Mouse (Mus musculus) splenic B cell, adult 2 months (primary cell): ENCODE data around the gene Cables2.

ENCODE experiments used
- DNase-seq: peaks from one replicate; pipeline ENCODE4 v3.0.0-alpha.2; 2011; ENCODE audit warnings: low read depth, low spot score
- H3K27me3 ChIP-seq: 2 replicates; pipeline ENCODE4 v1.6.1; 2012; ENCODE audit warnings: mild to moderate bottlenecking, low read length, moderate library complexity, mixed read lengths; ENCODE audit not compliant: control insufficient read depth, poor library complexity, insufficient read depth, severe bottlenecking
- H3K36me3 ChIP-seq: 2 replicates; pipeline ENCODE4 v1.6.1; 2012; ENCODE audit warnings: mild to moderate bottlenecking, low read length, moderate library complexity, mixed read lengths; ENCODE audit not compliant: control insufficient read depth, poor library complexity, insufficient read depth, severe bottlenecking

The Cables2 gene

GRCm38 (mm10) chr2:180273394-180274244 lies at the start of gene Cables2:
Gene Cables2, minus strand, starts transcription at chr2:180273496.
- Histone ChIP-seq H3K27me3 (no peaks in the 10 kb centered on the region), H3K36me3 (no peaks in the 10 kb centered on the region)
- DNase-seq, result peak; percentile 98

GRCm38 (mm10) chr2:180322674-180323355 lies 49.5 kb upstream of the Cables2 start:
- H3K27me3 ChIP-seq, result no peaks in the 10 kb centered on the region
- no peaks in the 10 kb centered on the region for H3K36me3 ChIP-seq
- no peak for DNase-seq

GRCm38 (mm10) chr2:180320216-180320615 lies 46.9 kb upstream of the Cables2 start:
- Histone ChIP-seq H3K27me3 (no peaks in the 10 kb centered on the region), H3K36me3 (no peaks in the 10 kb centered on the region)
- no peak for DNase-seq

GRCm38 (mm10) chr2:180317591-180317990 lies 44.3 kb upstream of the Cables2 start:
- DNase-seq, result no peak
- Histone ChIP-seq H3K27me3 (no peaks in the 10 kb centered on the region), H3K36me3 (no peaks in the 10 kb centered on the region)

- H3K27me3 ChIP-seq, result no peaks in the 10 kb centered on the region
- no peak for DNase-seq
- H3K36me3 ChIP-seq, result no peaks in the 10 kb centered on the region
Measured at GRCm38 (mm10) chr2:180314292-180314691, 41.0 kb upstream of the Cables2 start.

GRCm38 (mm10) chr2:180311147-180311546 lies 37.9 kb upstream of the Cables2 start:
- H3K36me3 ChIP-seq, result no peaks in the 10 kb centered on the region
- no peak for DNase-seq
- H3K27me3 ChIP-seq, result no peaks in the 10 kb centered on the region

GRCm38 (mm10) chr2:180307680-180308079 lies 34.4 kb upstream of the Cables2 start:
- no peaks in the 10 kb centered on the region for H3K27me3 ChIP-seq
- DNase-seq, result no peak
- H3K36me3 ChIP-seq, result no peaks in the 10 kb centered on the region

GRCm38 (mm10) chr2:180306423-180307168 lies 33.3 kb upstream of the Cables2 start:
- H3K36me3 ChIP-seq, result no peaks in the 10 kb centered on the region
- no peaks in the 10 kb centered on the region for H3K27me3 ChIP-seq
- no peak for DNase-seq

- Histone ChIP-seq H3K36me3 (no peaks in the 10 kb centered on the region), H3K27me3 (no peaks in the 10 kb centered on the region)
- DNase-seq, result no peak
Measured at GRCm38 (mm10) chr2:180306009-180306408, 32.7 kb upstream of the Cables2 start.

GRCm38 (mm10) chr2:180305490-180305889 lies 32.2 kb upstream of the Cables2 start:
- DNase-seq, result no peak
- Histone ChIP-seq H3K27me3 (no peaks in the 10 kb centered on the region), H3K36me3 (no peaks in the 10 kb centered on the region)

GRCm38 (mm10) chr2:180304554-180304953 lies 31.3 kb upstream of the Cables2 start:
- Histone ChIP-seq H3K27me3 (no peaks in the 10 kb centered on the region), H3K36me3 (no peaks in the 10 kb centered on the region)
- no peak for DNase-seq

- H3K27me3 ChIP-seq, result no peaks in the 10 kb centered on the region
- no peak for DNase-seq
- no peaks in the 10 kb centered on the region for H3K36me3 ChIP-seq
Measured at GRCm38 (mm10) chr2:180303468-180303867, 30.2 kb upstream of the Cables2 start.

GRCm38 (mm10) chr2:180302201-180302600 lies 28.9 kb upstream of the Cables2 start:
- H3K36me3 ChIP-seq, result no peaks in the 10 kb centered on the region
- no peak for DNase-seq
- H3K27me3 ChIP-seq, result no peaks in the 10 kb centered on the region

- H3K36me3 ChIP-seq, result no peaks in the 10 kb centered on the region
- no peak for DNase-seq
Measured at GRCm38 (mm10) chr2:180300771-180301170, 27.5 kb upstream of the Cables2 start.

GRCm38 (mm10) chr2:180300252-180300651 lies 27.0 kb upstream of the Cables2 start:
- DNase-seq, result no peak
- Histone ChIP-seq H3K27me3 (no peaks in the 10 kb centered on the region), H3K36me3 (no peaks in the 10 kb centered on the region)

More at GRCm38 (mm10) chr2:180300771-180301170, 27.5 kb upstream of the Cables2 start:
- H3K27me3 ChIP-seq, result no peaks in the 10 kb centered on the region
